Comparison of ENCODE assay signal across 8 mouse cellular contexts in the genomic region with DNA sequence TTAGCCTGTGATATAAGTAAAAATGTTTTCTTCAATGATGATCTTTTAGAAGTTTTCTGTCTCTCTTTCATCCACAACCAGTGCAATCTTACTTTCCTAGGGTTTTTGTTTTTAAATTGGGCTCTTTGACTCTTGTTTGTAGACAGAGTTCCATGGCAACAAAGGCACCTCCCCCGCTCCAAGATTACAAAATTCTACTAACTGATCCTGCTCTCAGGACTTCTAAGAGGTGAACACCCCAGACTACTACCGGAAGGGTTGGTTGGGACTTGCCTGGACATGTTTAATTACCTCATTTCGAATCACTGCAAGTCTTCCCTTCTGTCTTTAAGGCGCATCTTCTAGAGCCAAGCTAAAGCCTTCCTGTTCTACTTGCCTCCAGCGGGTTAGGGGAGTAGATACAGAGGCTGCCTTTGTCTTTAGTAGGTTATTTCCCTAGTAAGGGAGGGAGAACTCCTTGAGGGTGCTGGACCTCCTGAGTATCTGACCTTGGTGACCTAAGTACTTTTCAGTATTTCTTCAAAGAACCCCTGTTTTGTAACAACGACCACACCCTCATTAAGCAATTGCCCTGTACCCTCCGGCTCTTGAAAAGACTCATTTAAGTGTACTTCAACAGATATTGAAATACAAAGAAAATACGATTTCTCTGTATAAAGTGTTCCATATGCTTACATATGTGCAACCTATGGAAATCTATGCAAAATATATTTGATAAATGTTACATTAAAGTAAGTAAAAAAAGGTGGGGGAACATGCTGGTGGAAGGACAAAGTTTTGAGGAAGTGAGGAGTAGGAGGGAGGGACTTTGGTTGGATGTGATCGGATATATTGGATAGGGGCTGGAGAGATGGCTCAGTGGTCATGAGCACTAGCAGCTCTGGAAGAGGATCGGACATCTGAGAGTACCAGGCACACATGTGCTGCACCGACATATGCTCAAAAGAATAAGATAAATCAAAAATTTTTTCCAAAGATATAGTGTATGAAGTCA. TPM values are rescaled to one million over a fixed set of nuclear protein-coding genes. Genes with fewer than 3 reads are reported as not detected.
DNase-seq lines count a peak whose midpoint lies in the region; ATAC-seq and TF ChIP-seq lines count a peak whose summit lies in the region.

No protein-coding gene starts in this region.

- H3K4me3 ChIP-seq in MEL (ENCODE audit: control insufficient read depth in 1 of 2, insufficient read depth in 1 of 2, low read depth in 2 of 2, low read length in 2 of 2): peak overlapping the region; percentile 80 to 88
- H3K4me3 ChIP-seq in lung, embryonic 15.5 days: peak overlapping the region; percentile 78

- H3K9ac ChIP-seq in MEL (ENCODE audit: control insufficient read depth, low read depth, low read length, poor library complexity, severe bottlenecking): peak overlapping the region; percentile 64
- peak overlapping the region; percentile 44; the same call in 1 of the 2 replicates for H3K9ac ChIP-seq in lung, embryonic 15.5 days

- no peak; a peak in 1 of 4 replicates for TF ChIP-seq EP300 in MEL (IDR thresholded peaks at IDR 0.05; ENCODE audit: low read depth in 1 of 2, low read length in 2 of 2)

- peaks cover 6% of the 10 kb centered on the region for H3K79me2 ChIP-seq in MEL (ENCODE audit: control insufficient read depth, insufficient read depth, low read length, poor library complexity)

- peaks cover 0 to 44% of the 10 kb centered on the region in 2 experiments; a peak in 2 of 4 replicates for H3K36me3 ChIP-seq in MEL (ENCODE audit: control insufficient read depth in 1 of 2, insufficient read depth in 2 of 2, low read length in 2 of 2)
- H3K36me3 ChIP-seq in lung, embryonic 15.5 days: no peaks in the 10 kb centered on the region

- WGBS in lung, embryonic 15.5 days: 66% methylated on average over 11 of the region's 11 CpGs

- TF ChIP-seq CTCF in MEL (IDR thresholded peaks at IDR 0.05 in 2 of 3, conservative IDR thresholded peaks at IDR 0.05 in 1 of 3; ENCODE audit: control insufficient read depth in 1 of 3, insufficient read depth in 1 of 3, low read depth in 2 of 3, low read length in 3 of 3, poor library complexity in 1 of 3, severe bottlenecking in 1 of 3): no peak

- intact Hi-C loops in left cerebral cortex, postnatal 36 days (cut with DNase I): loop anchor here (2.0 to 10.0 kb wide), 2 partner anchors 23 to 265 kb away; no protein-coding TSS in a partner anchor

- TF ChIP-seq POLR2A in MEL (IDR thresholded peaks at IDR 0.05; ENCODE audit: control insufficient read depth in 1 of 2, insufficient read depth in 1 of 2, low read depth in 1 of 2, low read length in 2 of 2, poor library complexity in 1 of 2): no peak

- peak; percentile 23 for DNase-seq in embryo, embryonic 10 days (ENCODE audit: low spot score)
- no peak for DNase-seq in embryo, embryonic 11 days
- peak; percentile 57 for DNase-seq in MEL (ENCODE audit: low read depth, low spot score)
- DNase-seq in forelimb bud, embryonic 11.5 days (ENCODE audit: low read depth, low spot score): peak; percentile 27
- no peak for DNase-seq in frontal cortex, postnatal 25 days (ENCODE audit: low spot score in 2 of 2)
- DNase-seq in cerebellum, adult 18-20 months: no peak
- no peak for DNase-seq in left cerebral cortex, postnatal 36 days (ENCODE audit: low spot score in 2 of 2)

- no peaks in the 10 kb centered on the region for H3K9me3 ChIP-seq in MEL (replicated peaks; ENCODE audit: insufficient read depth, low read length)
- H3K9me3 ChIP-seq in lung, embryonic 15.5 days: no peaks in the 10 kb centered on the region

- no peak overlapping the region; the same call in 1 of the 2 replicates for H3K27ac ChIP-seq in MEL (ENCODE audit: control insufficient read depth, low read depth, low read length)
- H3K27ac ChIP-seq in lung, embryonic 15.5 days: 0 out of 2 replicates have a peak overlapping the region, but pooled peaks have one; percentile 73

- no peak for ATAC-seq in lung, embryonic 15.5 days (ENCODE audit: borderline replicate concordance, extremely low read depth, low FRiP score, low TSS enrichment)

- H3K4me2 ChIP-seq in lung, embryonic 15.5 days: peak overlapping the region; percentile 96

- no peaks in the 10 kb centered on the region for H3K27me3 ChIP-seq in MEL (ENCODE audit: control insufficient read depth in 1 of 2, insufficient read depth in 2 of 2, low read length in 2 of 2)
- no peaks in the 10 kb centered on the region for H3K27me3 ChIP-seq in lung, embryonic 15.5 days

- peaks cover 32 to 39% of the 10 kb centered on the region in 2 experiments for H3K4me1 ChIP-seq in MEL (ENCODE audit: control insufficient read depth in 1 of 2, insufficient read depth in 2 of 2, low read length in 2 of 2)
- H3K4me1 ChIP-seq in lung, embryonic 15.5 days: peaks cover 9% of the 10 kb centered on the region; the same call in 1 of the 2 replicates

- TF ChIP-seq RAD21 in MEL (IDR thresholded peaks at IDR 0.05; ENCODE audit: low read depth, low read length): no peak

TF ChIP-seq in MEL, 35 proteins besides CTCF, POLR2A, EP300 and RAD21:
- no peak for TF ChIP-seq SMC3 (IDR thresholded peaks at IDR 0.05; ENCODE audit: low read depth, low read length)

RNA-seq across cellular contexts. Expression of a gene that starts 1.3 kb away (rescaled TPM):
- 7.9 and 8.6 TPM in 2 replicates for total RNA-seq in MEL (2012; rRNA removed)
- 10 to 100 TPM in 1 of 2 experiments, not detected in 1; 11.8 TPM for polyA plus RNA-seq in MEL (2012; ENCODE audit: insufficient read depth in 1 of 2, insufficient read length in 2 of 2, low read depth in 1 of 2, low replicate concordance in 2 of 2, missing spikeins in 1 of 2)
- 3.3 and 3.7 TPM in 2 replicates for polyA plus RNA-seq in lung, embryonic 15.5 days (2015; fragmentation: Nextera tagmentation; extraction: Ambion mirVana)
- 10 to 100 TPM in 1 of 2 experiments, 1 to 10 TPM in 1; 8.1 to 14.0 TPM for total RNA-seq in left cerebral cortex, postnatal 36 days (2021)

RNA-seq across cellular contexts. Expression of a gene that starts 13.6 kb away (rescaled TPM):
- total RNA-seq in MEL (2012; rRNA removed): 29.3 and 31.0 TPM in 2 replicates
- polyA plus RNA-seq in MEL (2012; ENCODE audit: insufficient read depth in 1 of 2, insufficient read length in 2 of 2, low read depth in 1 of 2, low replicate concordance in 2 of 2, missing spikeins in 1 of 2): 10 to 100 TPM in 1 of 2 experiments, not detected in 1; 43.6 TPM
- 60.3 and 63.0 TPM in 2 replicates for polyA plus RNA-seq in lung, embryonic 15.5 days (2015; fragmentation: Nextera tagmentation; extraction: Ambion mirVana)
- 10 to 100 TPM; 31.6 to 38.6 TPM for total RNA-seq in left cerebral cortex, postnatal 36 days (2021)

RNA-seq across cellular contexts. Expression of a gene that starts 41.8 kb away (rescaled TPM):
- 51.7 and 53.2 TPM in 2 replicates for total RNA-seq in MEL (2012; rRNA removed)
- 10 to 100 TPM in 1 of 2 experiments, not detected in 1; 85.4 TPM for polyA plus RNA-seq in MEL (2012; ENCODE audit: insufficient read depth in 1 of 2, insufficient read length in 2 of 2, low read depth in 1 of 2, low replicate concordance in 2 of 2, missing spikeins in 1 of 2)
- 57.9 and 61.0 TPM in 2 replicates for polyA plus RNA-seq in lung, embryonic 15.5 days (2015; fragmentation: Nextera tagmentation; extraction: Ambion mirVana)
- 10 to 100 TPM; 26.3 to 30.7 TPM for total RNA-seq in left cerebral cortex, postnatal 36 days (2021)

Comparison
In these comparisons a context has a peak if more than half of its experiments do, and no peak if none do; other contexts are left out.
1. DNase-seq: peak in embryo, embryonic 10 days (single experiment), MEL (single experiment) and forelimb bud, embryonic 11.5 days (single experiment); none in embryo, embryonic 11 days (single experiment), frontal cortex, postnatal 25 days (0 of 2), cerebellum, adult 18-20 months (0 of 2) and left cerebral cortex, postnatal 36 days (0 of 2).